Mouse (Mus musculus) hindbrain, embryonic 15.5 days (tissue): ENCODE results near the gene Diablo. TPM values are rescaled to one million over a fixed set of nuclear protein-coding genes. Genes with fewer than 3 reads are reported as not detected.

Source experiments
- ATAC-seq: fragments of 200-750 bp; cut with Nextera tagmentation; 2 replicates; pipeline ENCODE4 v1.8.0; 2017; ENCODE audit warnings: low read depth, moderate number of reproducible peaks, moderate TSS enrichment; ENCODE audit not compliant: low FRiP score
- H3K27ac ChIP-seq: fragments of 300-500 bp; sonication (generic); replicated peaks from 2 replicates; pipeline ENCODE4 v1.5.1; 2015; ENCODE audit warnings: mild to moderate bottlenecking, inconsistent platforms
- H3K27me3 ChIP-seq: fragments of 300-500 bp; sonication (generic); 2 replicates; pipeline ENCODE4 v1.6.1; 2015; ENCODE audit warnings: control low read depth, inconsistent platforms
- H3K36me3 ChIP-seq: fragments of 300-500 bp; sonication (generic); 2 replicates; pipeline ENCODE4 v1.6.1; 2015; ENCODE audit warnings: control low read depth, inconsistent platforms
- H3K4me1 ChIP-seq: fragments of 300-500 bp; sonication (generic); replicated peaks from 2 replicates; pipeline ENCODE4 v1.6.1; 2015; ENCODE audit warnings: control low read depth, inconsistent platforms
- H3K4me2 ChIP-seq: fragments of 300-500 bp; sonication (generic); 2 replicates; pipeline ENCODE4 v1.6.1; 2015; ENCODE audit warnings: moderate library complexity, mild to moderate bottlenecking, inconsistent platforms
- H3K4me3 ChIP-seq: fragments of 300-500 bp; sonication (generic); 2 replicates; pipeline ENCODE4 v1.5.1; 2015; ENCODE audit warnings: mild to moderate bottlenecking, inconsistent platforms
- H3K9ac ChIP-seq: fragments of 300-500 bp; sonication (generic); 2 replicates; pipeline ENCODE4 v1.6.1; 2015; ENCODE audit warnings: inconsistent platforms
- H3K9me3 ChIP-seq: fragments of 300-500 bp; sonication (generic); 2 replicates; pipeline ENCODE4 v1.6.1; 2016; ENCODE audit warnings: control low read depth, inconsistent platforms
- WGBS: fragments of 180-500 bp; shearing (Covaris S2); methylation state at CpG from one replicate; pipeline ENCODE4 v1.1.7; 2015; 5-methylcytosine and 5-hydroxymethylcytosine counted together
- polyA plus RNA-seq: library from polyadenylated mRNA; unstranded; fragments of >200 nt; fragmentation: Nextera tagmentation; extraction: Ambion mirVana; gene quantifications from 2 replicates; pipeline ENCODE4 v1.2.1, GENCODE M21; 2015

The Diablo gene
- polyA plus RNA-seq: 106 TPM in 2 replicates

- H3K27ac ChIP-seq: peak within 1 kb of the TSS; percentile 79
- no peaks in the 10 kb centered on the region for H3K9me3 ChIP-seq
- under 1% methylated on average over 76 of the region's 82 CpGs for WGBS
- H3K27me3 ChIP-seq: no peaks in the 10 kb centered on the region
- H3K4me2 ChIP-seq: peak within 1 kb of the TSS; percentile 77
- H3K9ac ChIP-seq: peak within 1 kb of the TSS; percentile 74
- 0 out of 2 replicates have a peak, but pooled peaks cover 7% of the 10 kb centered on the region for H3K36me3 ChIP-seq
- peak; percentile 98 for ATAC-seq
- H3K4me3 ChIP-seq: peak within 1 kb of the TSS; percentile 81
- H3K4me1 ChIP-seq: peaks cover 27% of the 10 kb centered on the region
Measured at GRCm38 (mm10) chr5:123523692-123524392, at the start of gene Diablo. Gene Diablo (minus strand): TSS chr5:123524176.

DNA sequence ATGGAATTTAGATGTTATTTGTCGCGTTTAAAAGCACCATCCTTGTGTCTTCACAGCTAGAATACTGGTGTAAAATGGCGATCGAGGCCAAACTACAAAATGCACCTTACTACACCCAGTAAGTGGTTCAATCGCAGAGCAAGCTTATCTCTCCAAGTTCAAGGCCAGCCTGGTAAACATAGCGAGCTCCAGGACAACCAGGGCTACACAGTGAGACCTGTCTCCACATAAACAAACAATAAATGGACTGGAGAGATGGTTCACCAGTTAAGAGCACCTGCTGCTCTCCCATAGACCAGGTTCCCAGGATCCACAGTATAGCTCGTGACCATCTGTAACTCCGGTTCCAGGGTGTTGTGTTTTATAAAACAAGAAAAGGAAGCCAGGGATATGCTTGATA lies 49.4 kb upstream of the Diablo start:
- H3K4me1 ChIP-seq: peaks cover 11% of the 10 kb centered on the region
- H3K27me3 ChIP-seq: no peaks in the 10 kb centered on the region
- no peaks in the 10 kb centered on the region for H3K9me3 ChIP-seq
- ATAC-seq: peak; percentile 10; the same call in 1 of the 2 replicates
- WGBS: 64% methylated on average over 8 of the region's 8 CpGs
- H3K9ac ChIP-seq: no peak overlapping the region
- H3K27ac ChIP-seq: peak overlapping the region; percentile 35; the same call in 1 of the 2 replicates
- peak overlapping the region; percentile 93 for H3K4me3 ChIP-seq
- peaks cover 30% of the 10 kb centered on the region for H3K36me3 ChIP-seq
- peak overlapping the region; percentile 84 for H3K4me2 ChIP-seq

GRCm38 (mm10) chr5:123572357-123573186 lies 48.6 kb upstream of the Diablo start, which contains the start of gene Vps33a:
Gene Vps33a (minus strand): TSS chr5:123573038.
- peak within 1 kb of the TSS; percentile 87 for H3K27ac ChIP-seq
- under 1% methylated on average over 54 of the region's 54 CpGs for WGBS

GRCm38 (mm10) chr5:123561128-123561527 lies 37.2 kb upstream of the Diablo start:
- no peaks in the 10 kb centered on the region for H3K27me3 ChIP-seq
- no peaks in the 10 kb centered on the region for H3K4me1 ChIP-seq
- no peak overlapping the region for H3K4me3 ChIP-seq
- no peak overlapping the region for H3K9ac ChIP-seq
- WGBS: 96% methylated on average over 11 of the region's 11 CpGs
- ATAC-seq: no peak
- H3K27ac ChIP-seq: no peak overlapping the region
- no peaks in the 10 kb centered on the region for H3K9me3 ChIP-seq
- no peak overlapping the region for H3K4me2 ChIP-seq
- peaks cover 77% of the 10 kb centered on the region for H3K36me3 ChIP-seq

More at GRCm38 (mm10) chr5:123572357-123573186, 48.6 kb upstream of the Diablo start, which contains the start of gene Vps33a:
- H3K4me3 ChIP-seq: peak within 1 kb of the TSS; percentile 93
- peaks cover 11% of the 10 kb centered on the region for H3K4me1 ChIP-seq
- peaks cover 28% of the 10 kb centered on the region for H3K36me3 ChIP-seq
- no peaks in the 10 kb centered on the region for H3K27me3 ChIP-seq
- H3K4me2 ChIP-seq: peak within 1 kb of the TSS; percentile 84
- no peaks in the 10 kb centered on the region for H3K9me3 ChIP-seq
- ATAC-seq: peak; percentile 94
- peak within 1 kb of the TSS; percentile 77 for H3K9ac ChIP-seq

- peaks cover 69% of the 10 kb centered on the region for H3K36me3 ChIP-seq
- no peak for ATAC-seq
- no peaks in the 10 kb centered on the region for H3K27me3 ChIP-seq
- no peaks in the 10 kb centered on the region for H3K9me3 ChIP-seq
- no peaks in the 10 kb centered on the region for H3K4me1 ChIP-seq
- H3K4me2 ChIP-seq: no peak overlapping the region
- 96% methylated on average over 8 of the region's 8 CpGs for WGBS
- H3K27ac ChIP-seq: no peak overlapping the region
- no peak overlapping the region for H3K9ac ChIP-seq
- H3K4me3 ChIP-seq: no peak overlapping the region
Measured at GRCm38 (mm10) chr5:123559588-123559987, 35.6 kb upstream of the Diablo start.

- WGBS: 60% methylated on average over 2 of the region's 2 CpGs
Measured at GRCm38 (mm10) chr5:123556451-123556850, 32.5 kb upstream of the Diablo start.

GRCm38 (mm10) chr5:123555693-123556092 lies 31.7 kb upstream of the Diablo start:
- H3K4me3 ChIP-seq: no peak overlapping the region
- 91% methylated on average over 7 of the region's 7 CpGs for WGBS
- H3K4me2 ChIP-seq: no peak overlapping the region
- no peaks in the 10 kb centered on the region for H3K9me3 ChIP-seq
- no peak overlapping the region for H3K9ac ChIP-seq
- H3K27ac ChIP-seq: no peak overlapping the region
- no peak for ATAC-seq
- H3K4me1 ChIP-seq: no peaks in the 10 kb centered on the region
- no peaks in the 10 kb centered on the region for H3K27me3 ChIP-seq
- peaks cover 42% of the 10 kb centered on the region for H3K36me3 ChIP-seq

More at GRCm38 (mm10) chr5:123556451-123556850, 32.5 kb upstream of the Diablo start:
- ATAC-seq: no peak
- H3K9ac ChIP-seq: no peak overlapping the region
- no peak overlapping the region for H3K27ac ChIP-seq
- H3K27me3 ChIP-seq: no peaks in the 10 kb centered on the region
- H3K36me3 ChIP-seq: peaks cover 46% of the 10 kb centered on the region
- no peak overlapping the region for H3K4me3 ChIP-seq
- H3K9me3 ChIP-seq: no peaks in the 10 kb centered on the region
- no peak overlapping the region for H3K4me2 ChIP-seq
- H3K4me1 ChIP-seq: no peaks in the 10 kb centered on the region

GRCm38 (mm10) chr5:123533801-123534200 lies 9.8 kb upstream of the Diablo start:
- Histone ChIP-seq H3K4me2 (no peak overlapping the region), H3K27me3 (no peaks in the 10 kb centered on the region), H3K36me3 (peaks cover 80% of the 10 kb centered on the region), H3K4me3 (no peak overlapping the region), H3K27ac (no peak overlapping the region), H3K9me3 (no peaks in the 10 kb centered on the region), H3K4me1 (no peaks in the 10 kb centered on the region), H3K9ac (no peak overlapping the region)
- 94% methylated on average over 10 of the region's 10 CpGs for WGBS
- ATAC-seq: no peak

- no peak overlapping the region for H3K4me3 ChIP-seq
- WGBS: 90% methylated on average over 8 of the region's 8 CpGs
- H3K9me3 ChIP-seq: no peaks in the 10 kb centered on the region
- no peak overlapping the region for H3K4me2 ChIP-seq
- H3K4me1 ChIP-seq: peaks cover under 1% of the 10 kb centered on the region; the same call in 1 of the 2 replicates
- H3K36me3 ChIP-seq: peaks cover 64% of the 10 kb centered on the region
- no peak for ATAC-seq
- H3K27me3 ChIP-seq: no peaks in the 10 kb centered on the region
- H3K27ac ChIP-seq: no peak overlapping the region
- no peak overlapping the region for H3K9ac ChIP-seq
Measured at GRCm38 (mm10) chr5:123530056-123530455, 6.1 kb upstream of the Diablo start.

DNA sequence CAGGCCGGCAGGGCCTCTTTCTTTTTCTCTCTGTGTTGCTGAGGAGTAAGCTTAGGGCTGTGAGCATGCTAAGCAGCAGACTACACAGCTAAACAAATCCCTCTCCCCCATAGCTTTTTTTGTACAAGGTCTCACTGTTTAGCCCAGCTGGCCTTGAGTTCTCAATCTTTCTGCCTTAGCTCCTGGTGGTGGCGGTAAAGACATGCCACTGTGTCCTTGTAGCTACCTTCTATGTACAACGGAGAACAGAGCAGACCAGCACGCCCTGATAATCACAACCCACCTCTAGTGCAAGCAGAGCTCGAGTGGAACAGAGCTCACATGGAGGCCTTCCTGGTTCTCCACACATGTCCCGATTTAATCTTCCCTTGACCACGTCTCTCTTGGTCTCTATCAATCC lies 4.7 kb upstream of the Diablo start:
- Histone ChIP-seq H3K4me1 (peaks cover 9% of the 10 kb centered on the region), H3K9ac (no peak overlapping the region), H3K4me3 (no peak overlapping the region), H3K4me2 (no peak overlapping the region), H3K9me3 (no peaks in the 10 kb centered on the region), H3K27me3 (no peaks in the 10 kb centered on the region), H3K27ac (no peak overlapping the region), H3K36me3 (peaks cover 51% of the 10 kb centered on the region)
- ATAC-seq: no peak
- WGBS: 85% methylated on average over 7 of the region's 7 CpGs

- Histone ChIP-seq H3K4me2 (no peak overlapping the region), H3K4me1 (peaks cover 27% of the 10 kb centered on the region), H3K9ac (no peak overlapping the region), H3K4me3 (no peak overlapping the region), H3K27me3 (no peaks in the 10 kb centered on the region), H3K36me3 (peaks cover 25% of the 10 kb centered on the region), H3K27ac (no peak overlapping the region), H3K9me3 (no peaks in the 10 kb centered on the region)
- ATAC-seq: no peak
- 91% methylated on average over 9 of the region's 9 CpGs for WGBS
Measured at GRCm38 (mm10) chr5:123525916-123526495, 2.0 kb upstream of the Diablo start.
